Mouse (Mus musculus) ovary, adult 18-20 months (tissue): Measurements from ENCODE around the gene Engase.

ENCODE experiments used
- DNase-seq: peaks from one replicate; pipeline ENCODE4 v3.0.0; 2022; ENCODE audit warnings: low spot score, mixed read lengths

Engase gene

GRCm38 (mm10) chr11:118476396-118477373, at the start of gene Engase:
Engase (plus strand) TSS chr11:118476829.
- DNase-seq = peak; percentile 96

GRCm38 (mm10) chr11:118427266-118427779, 49.3 kb upstream of the Engase start:
- DNase-seq = no peak

GRCm38 (mm10) chr11:118427986-118428385, 48.6 kb upstream of the Engase start, which contains the start of gene C1qtnf1:
C1qtnf1 (plus strand) TSS chr11:118428203.
- no peak for DNase-seq

GRCm38 (mm10) chr11:118428460-118428868, 48.2 kb upstream of the Engase start:
- DNase-seq = no peak

GRCm38 (mm10) chr11:118428944-118429709, 47.5 kb upstream of the Engase start:
- DNase-seq = no peak

GRCm38 (mm10) chr11:118430291-118430885, 46.2 kb upstream of the Engase start:
- no peak for DNase-seq

GRCm38 (mm10) chr11:118431100-118431948, 45.3 kb upstream of the Engase start:
- DNase-seq = no peak

- no peak for DNase-seq
Measured at GRCm38 (mm10) chr11:118433398-118433868, 43.2 kb upstream of the Engase start.

GRCm38 (mm10) chr11:118434093-118434492, 42.5 kb upstream of the Engase start:
- DNase-seq = no peak

GRCm38 (mm10) chr11:118436471-118436935, 40.1 kb upstream of the Engase start:
- DNase-seq = no peak

GRCm38 (mm10) chr11:118438665-118439414, 37.8 kb upstream of the Engase start:
- DNase-seq = peak; percentile 81

- no peak for DNase-seq
Measured at GRCm38 (mm10) chr11:118442691-118443090, 33.9 kb upstream of the Engase start.

GRCm38 (mm10) chr11:118443201-118443970, 33.2 kb upstream of the Engase start:
- DNase-seq = no peak

- DNase-seq = no peak
Measured at GRCm38 (mm10) chr11:118445843-118446242, 30.8 kb upstream of the Engase start.

- DNase-seq = no peak
Measured at GRCm38 (mm10) chr11:118447346-118447745, 29.3 kb upstream of the Engase start.

- no peak for DNase-seq
Measured at GRCm38 (mm10) chr11:118448385-118448784, 28.2 kb upstream of the Engase start.

GRCm38 (mm10) chr11:118451211-118451610, 25.4 kb upstream of the Engase start:
- no peak for DNase-seq

GRCm38 (mm10) chr11:118452955-118453354, 23.7 kb upstream of the Engase start:
- DNase-seq = no peak
